Mouse (Mus musculus) kidney, embryonic 15.5 days (tissue): ENCODE measurements around the gene Fam3b. TPM values are rescaled to one million over a fixed set of nuclear protein-coding genes. Genes with fewer than 3 reads are reported as not detected.
A peak's percentile ranks its signal among the peaks of the same experiment; 100 is the strongest.

Source experiments
- ATAC-seq: fragments of 200-750 bp; cut with Nextera tagmentation; replicated peaks from 2 replicates; pipeline ENCODE4 v1.8.0; 2017; ENCODE audit warnings: moderate TSS enrichment; ENCODE audit not compliant: low FRiP score
- H3K27ac ChIP-seq: fragments of 300-500 bp; sonication (generic); 2 replicates; pipeline ENCODE4 v1.5.1; 2015; ENCODE audit warnings: mild to moderate bottlenecking, inconsistent platforms
- H3K27me3 ChIP-seq: fragments of 300-500 bp; sonication (generic); 2 replicates; pipeline ENCODE4 v1.6.1; 2015; ENCODE audit warnings: inconsistent platforms
- H3K36me3 ChIP-seq: fragments of 300-500 bp; sonication (generic); 2 replicates; pipeline ENCODE4 v1.6.1; 2015; ENCODE audit warnings: inconsistent platforms
- H3K4me1 ChIP-seq: fragments of 300-500 bp; sonication (generic); 2 replicates; pipeline ENCODE4 v1.6.1; 2015; ENCODE audit warnings: inconsistent platforms
- H3K4me2 ChIP-seq: fragments of 300-500 bp; sonication (generic); 2 replicates; pipeline ENCODE4 v1.6.1; 2015; ENCODE audit warnings: moderate library complexity, mild to moderate bottlenecking, inconsistent platforms
- H3K4me3 ChIP-seq: fragments of 300-500 bp; sonication (generic); replicated peaks from 2 replicates; pipeline ENCODE4 v1.5.1; 2015; ENCODE audit warnings: mild to moderate bottlenecking, inconsistent platforms
- H3K9ac ChIP-seq: fragments of 300-500 bp; sonication (generic); 2 replicates; pipeline ENCODE4 v1.6.1; 2015; ENCODE audit warnings: mild to moderate bottlenecking, inconsistent platforms
- H3K9me3 ChIP-seq: fragments of 300-500 bp; sonication (generic); replicated peaks from 2 replicates; pipeline ENCODE4 v1.6.1; 2016; ENCODE audit warnings: inconsistent platforms
- WGBS: fragments of 180-500 bp; shearing (Covaris S2); methylation state at CpG from one replicate; pipeline ENCODE4 v1.1.7; 2015; ENCODE audit warnings: mixed read lengths; 5-methylcytosine and 5-hydroxymethylcytosine counted together
- polyA plus RNA-seq: library from polyadenylated mRNA; unstranded; fragments of >200 nt; fragmentation: Nextera tagmentation; extraction: Ambion mirVana; gene quantifications from 2 replicates; pipeline ENCODE4 v1.2.1, GENCODE M21; 2015

The Fam3b gene
- polyA plus RNA-seq, 1 experiment from 2014 or later = not detected

GRCm38 (mm10) chr16:97512347-97512751 is 2.3 kb downstream of the Fam3b start:
- H3K9ac ChIP-seq = no peak overlapping the region
- 94% methylated on average over 12 of the region's 12 CpGs for WGBS
- H3K4me2 ChIP-seq = no peak overlapping the region
- no peaks in the 10 kb centered on the region for H3K27me3 ChIP-seq
- no peak overlapping the region for H3K4me3 ChIP-seq
- H3K27ac ChIP-seq = no peak overlapping the region
- 0 out of 2 replicates have a peak, but pooled peaks have one; percentile 15 for ATAC-seq
- H3K9me3 ChIP-seq = no peaks in the 10 kb centered on the region
- H3K4me1 ChIP-seq = no peaks in the 10 kb centered on the region
- H3K36me3 ChIP-seq = no peaks in the 10 kb centered on the region

GRCm38 (mm10) chr16:97511495-97511894 is 3.1 kb downstream of the Fam3b start:
- Histone ChIP-seq H3K9me3 (no peaks in the 10 kb centered on the region), H3K4me1 (no peaks in the 10 kb centered on the region), H3K27me3 (no peaks in the 10 kb centered on the region), H3K36me3 (no peaks in the 10 kb centered on the region), H3K9ac (no peak overlapping the region), H3K4me2 (no peak overlapping the region), H3K27ac (no peak overlapping the region), H3K4me3 (no peak overlapping the region)
- ATAC-seq = no peak

- 12% methylated on average over 5 of the region's 5 CpGs for WGBS
- Histone ChIP-seq H3K4me1 (no peaks in the 10 kb centered on the region), H3K9ac (no peak overlapping the region), H3K4me3 (no peak overlapping the region), H3K27me3 (no peaks in the 10 kb centered on the region), H3K36me3 (no peaks in the 10 kb centered on the region), H3K4me2 (no peak overlapping the region), H3K27ac (no peak overlapping the region), H3K9me3 (no peaks in the 10 kb centered on the region)
- ATAC-seq = no peak
Measured at GRCm38 (mm10) chr16:97510849-97511248, 3.8 kb downstream of the Fam3b start.

GRCm38 (mm10) chr16:97507783-97508182 is 6.8 kb downstream of the Fam3b start:
- H3K4me3 ChIP-seq = no peak overlapping the region
- no peak overlapping the region for H3K27ac ChIP-seq
- H3K9me3 ChIP-seq = no peaks in the 10 kb centered on the region
- no peak overlapping the region for H3K4me2 ChIP-seq
- no peaks in the 10 kb centered on the region for H3K4me1 ChIP-seq
- no peak for ATAC-seq
- H3K36me3 ChIP-seq = no peaks in the 10 kb centered on the region
- H3K27me3 ChIP-seq = no peaks in the 10 kb centered on the region
- H3K9ac ChIP-seq = no peak overlapping the region

GRCm38 (mm10) chr16:97504793-97505192 is 9.8 kb downstream of the Fam3b start:
- ATAC-seq = no peak
- Histone ChIP-seq H3K4me1 (no peaks in the 10 kb centered on the region), H3K9ac (no peak overlapping the region), H3K4me3 (no peak overlapping the region), H3K9me3 (no peaks in the 10 kb centered on the region), H3K4me2 (no peak overlapping the region), H3K27ac (no peak overlapping the region), H3K27me3 (no peaks in the 10 kb centered on the region), H3K36me3 (no peaks in the 10 kb centered on the region)
- WGBS = 85% methylated on average over 3 of the region's 3 CpGs

- Histone ChIP-seq H3K27me3 (no peaks in the 10 kb centered on the region), H3K4me2 (no peak overlapping the region), H3K36me3 (no peaks in the 10 kb centered on the region), H3K9me3 (no peaks in the 10 kb centered on the region), H3K4me3 (no peak overlapping the region), H3K27ac (no peak overlapping the region), H3K4me1 (no peaks in the 10 kb centered on the region), H3K9ac (no peak overlapping the region)
- ATAC-seq = no peak
- 78% methylated on average over 3 of the region's 3 CpGs for WGBS
Measured at GRCm38 (mm10) chr16:97503849-97504248, 10.8 kb downstream of the Fam3b start.

- H3K36me3 ChIP-seq = no peaks in the 10 kb centered on the region
- no peak overlapping the region for H3K27ac ChIP-seq
- no peaks in the 10 kb centered on the region for H3K9me3 ChIP-seq
- no peak overlapping the region for H3K4me3 ChIP-seq
- H3K27me3 ChIP-seq = no peaks in the 10 kb centered on the region
- H3K9ac ChIP-seq = no peak overlapping the region
- no peak overlapping the region for H3K4me2 ChIP-seq
- H3K4me1 ChIP-seq = no peaks in the 10 kb centered on the region
- WGBS = 89% methylated on average over 7 of the region's 7 CpGs
- ATAC-seq = no peak
Measured at GRCm38 (mm10) chr16:97500901-97501300, 13.7 kb downstream of the Fam3b start.

- H3K9ac ChIP-seq = no peak overlapping the region
- no peak overlapping the region for H3K4me3 ChIP-seq
- H3K9me3 ChIP-seq = no peaks in the 10 kb centered on the region
- no peaks in the 10 kb centered on the region for H3K27me3 ChIP-seq
- 90% methylated on average over 7 of the region's 7 CpGs for WGBS
- no peaks in the 10 kb centered on the region for H3K4me1 ChIP-seq
- no peak for ATAC-seq
- no peaks in the 10 kb centered on the region for H3K36me3 ChIP-seq
- no peak overlapping the region for H3K4me2 ChIP-seq
- H3K27ac ChIP-seq = no peak overlapping the region
Measured at GRCm38 (mm10) chr16:97499450-97499849, 15.2 kb downstream of the Fam3b start.

- Histone ChIP-seq H3K27ac (no peak overlapping the region), H3K4me1 (no peaks in the 10 kb centered on the region), H3K9ac (no peak overlapping the region), H3K4me2 (no peak overlapping the region), H3K36me3 (no peaks in the 10 kb centered on the region), H3K27me3 (no peaks in the 10 kb centered on the region), H3K9me3 (no peaks in the 10 kb centered on the region), H3K4me3 (no peak overlapping the region)
- 89% methylated on average over 3 of the region's 3 CpGs for WGBS
- ATAC-seq = no peak
Measured at GRCm38 (mm10) chr16:97498139-97498538, 16.5 kb downstream of the Fam3b start.

- Histone ChIP-seq H3K27me3 (no peaks in the 10 kb centered on the region), H3K4me2 (no peak overlapping the region), H3K27ac (no peak overlapping the region), H3K9me3 (no peaks in the 10 kb centered on the region), H3K36me3 (no peaks in the 10 kb centered on the region), H3K4me1 (no peaks in the 10 kb centered on the region), H3K4me3 (no peak overlapping the region), H3K9ac (no peak overlapping the region)
- no peak for ATAC-seq
- WGBS = 40% methylated on average over 5 of the region's 5 CpGs
Measured at GRCm38 (mm10) chr16:97497682-97498081, 16.9 kb downstream of the Fam3b start.

GRCm38 (mm10) chr16:97496026-97496425 is 18.6 kb downstream of the Fam3b start:
- Histone ChIP-seq H3K27ac (no peak overlapping the region), H3K36me3 (no peaks in the 10 kb centered on the region), H3K27me3 (no peaks in the 10 kb centered on the region), H3K9me3 (no peaks in the 10 kb centered on the region), H3K4me3 (no peak overlapping the region), H3K9ac (no peak overlapping the region), H3K4me1 (no peaks in the 10 kb centered on the region), H3K4me2 (no peak overlapping the region)
- no peak for ATAC-seq
- 53% methylated on average over 3 of the region's 3 CpGs for WGBS

- Histone ChIP-seq H3K36me3 (no peaks in the 10 kb centered on the region), H3K9ac (no peak overlapping the region), H3K27me3 (no peaks in the 10 kb centered on the region), H3K9me3 (no peaks in the 10 kb centered on the region), H3K27ac (no peak overlapping the region), H3K4me1 (no peaks in the 10 kb centered on the region), H3K4me3 (no peak overlapping the region), H3K4me2 (no peak overlapping the region)
- 88% methylated on average over 1 of the region's 1 CpGs for WGBS
- ATAC-seq = no peak
Measured at GRCm38 (mm10) chr16:97492369-97492768, 22.2 kb downstream of the Fam3b start.

- H3K4me3 ChIP-seq = no peak overlapping the region
- no peak for ATAC-seq
- no peaks in the 10 kb centered on the region for H3K36me3 ChIP-seq
- no peak overlapping the region for H3K4me2 ChIP-seq
- no peaks in the 10 kb centered on the region for H3K4me1 ChIP-seq
- 84% methylated on average over 2 of the region's 2 CpGs for WGBS
- no peak overlapping the region for H3K27ac ChIP-seq
- H3K9me3 ChIP-seq = no peaks in the 10 kb centered on the region
- H3K9ac ChIP-seq = no peak overlapping the region
- no peaks in the 10 kb centered on the region for H3K27me3 ChIP-seq
Measured at GRCm38 (mm10) chr16:97478655-97479054, 36.0 kb downstream of the Fam3b start.
